Mouse (Mus musculus) midbrain, embryonic 11.5 days (tissue): ENCODE measurements around the gene Lce3d. TPM values are rescaled to one million over a fixed set of nuclear protein-coding genes. Genes with fewer than 3 reads are reported as not detected.

Experiments used
- ATAC-seq: fragments of 200-750 bp; cut with Nextera tagmentation; 2 replicates; pipeline ENCODE4 v1.8.0; 2017; ENCODE audit warnings: moderate TSS enrichment, moderate library complexity; ENCODE audit not compliant: low FRiP score
- DNase-seq: peaks from one replicate; pipeline ENCODE4 v3.0.0; 2015; ENCODE audit warnings: low spot score; ENCODE audit errors: missing footprints
- H3K27ac ChIP-seq: fragments of 300-500 bp; sonication (generic); 2 replicates; pipeline ENCODE4 v1.5.1; 2014; ENCODE audit warnings: low read depth, low read length
- H3K27me3 ChIP-seq: fragments of 300-500 bp; sonication (generic); 2 replicates; pipeline ENCODE4 v1.6.1; 2014; ENCODE audit warnings: mild to moderate bottlenecking, low read length, moderate library complexity, mixed read lengths; ENCODE audit not compliant: control insufficient read depth, insufficient read depth
- H3K36me3 ChIP-seq: fragments of 300-500 bp; sonication (generic); 2 replicates; pipeline ENCODE4 v1.6.1; 2014; ENCODE audit warnings: mild to moderate bottlenecking, low read length, moderate library complexity, mixed read lengths; ENCODE audit not compliant: control insufficient read depth, insufficient read depth
- H3K4me1 ChIP-seq: fragments of 300-500 bp; sonication (generic); 2 replicates; pipeline ENCODE4 v1.6.1; 2014; ENCODE audit warnings: low read length; ENCODE audit not compliant: control insufficient read depth, insufficient read depth
- H3K4me2 ChIP-seq: fragments of 300-500 bp; sonication (generic); 2 replicates; pipeline ENCODE4 v1.6.1; 2014; ENCODE audit warnings: mild to moderate bottlenecking, moderate library complexity
- H3K4me3 ChIP-seq: fragments of 300-500 bp; sonication (generic); 2 replicates; pipeline ENCODE4 v1.5.1; 2014; ENCODE audit warnings: low read depth, low read length
- H3K9ac ChIP-seq: fragments of 300-500 bp; sonication (generic); 2 replicates; pipeline ENCODE4 v1.6.1; 2014; ENCODE audit warnings: low read length
- H3K9me3 ChIP-seq: fragments of 300-500 bp; sonication (generic); 2 replicates; pipeline ENCODE4 v1.6.1; 2016; ENCODE audit warnings: low read length; ENCODE audit not compliant: control insufficient read depth
- WGBS: fragments of 180-500 bp; shearing (Covaris S2); extraction: QIAGEN DNeasy Blood & Tissue Kit; methylation state at CpG from one replicate; pipeline ENCODE4 v1.1.7; 2014; 5-methylcytosine and 5-hydroxymethylcytosine counted together
- polyA plus RNA-seq: library from polyadenylated mRNA; unstranded; fragments of >200 nt; fragmentation: Nextera tagmentation; extraction: Ambion mirVana; gene quantifications from 2 replicates; pipeline ENCODE4 v1.2.1, GENCODE M21; 2014

Lce3d gene
- polyA plus RNA-seq, 1 experiment from 2014 or later, result not detected

DNA sequence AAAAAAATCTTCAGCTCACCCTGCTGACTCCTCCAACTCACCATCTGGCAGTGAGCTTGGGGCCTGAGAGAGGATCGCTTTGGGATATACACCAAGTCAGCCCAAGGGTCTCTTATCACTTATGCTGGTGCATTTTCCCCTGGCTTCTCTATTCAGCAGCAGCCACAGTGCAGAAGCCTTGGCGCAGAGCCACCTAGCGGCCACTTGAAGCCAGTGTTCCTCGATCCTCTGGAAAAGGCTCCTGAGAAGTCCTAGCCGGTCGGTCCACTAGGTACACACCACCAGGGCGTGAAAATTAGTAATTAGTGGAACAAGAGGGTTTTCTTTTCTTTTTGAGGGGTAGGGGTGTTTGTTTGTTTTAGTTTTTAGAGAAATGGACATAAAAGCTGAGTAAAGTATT, 41.5 kb downstream of the Lce3d start:
- H3K9ac ChIP-seq, result no peak overlapping the region
- WGBS, result 9% methylated on average over 7 of the region's 7 CpGs
- no peak overlapping the region for H3K4me2 ChIP-seq
- no peaks in the 10 kb centered on the region for H3K27me3 ChIP-seq
- H3K9me3 ChIP-seq, result no peaks in the 10 kb centered on the region
- no peak overlapping the region for H3K27ac ChIP-seq
- H3K36me3 ChIP-seq, result no peaks in the 10 kb centered on the region
- ATAC-seq (peak; percentile 93), DNase-seq (peak; percentile 93)
- no peak overlapping the region for H3K4me3 ChIP-seq
- H3K4me1 ChIP-seq, result no peaks in the 10 kb centered on the region

DNA sequence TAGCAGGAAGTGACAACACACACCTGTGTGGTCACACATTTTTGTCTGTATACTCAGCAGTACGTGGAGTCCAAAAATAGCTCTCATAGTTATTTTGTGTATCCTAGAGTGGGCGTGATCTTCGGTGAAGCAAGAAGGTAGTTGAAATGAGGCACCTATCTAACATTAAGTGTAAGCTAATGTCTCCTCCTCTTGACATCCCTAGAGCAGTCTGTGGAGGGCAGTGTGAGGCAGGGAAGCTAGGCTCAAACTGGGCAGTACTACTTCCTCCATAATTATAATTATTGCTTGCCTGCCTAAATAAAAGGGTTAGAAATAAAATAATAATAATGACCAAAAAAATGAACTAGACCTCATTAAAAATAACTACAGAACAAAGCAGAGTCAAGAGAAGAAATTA, 43.4 kb downstream of the Lce3d start:
- Histone ChIP-seq H3K4me2 (no peak overlapping the region), H3K36me3 (no peaks in the 10 kb centered on the region), H3K27me3 (no peaks in the 10 kb centered on the region), H3K4me1 (no peaks in the 10 kb centered on the region), H3K9me3 (no peaks in the 10 kb centered on the region), H3K4me3 (no peak overlapping the region), H3K9ac (no peak overlapping the region), H3K27ac (no peak overlapping the region)
- ATAC-seq, result no peak
- DNase-seq, result no peak
- WGBS, result 81% methylated on average over 3 of the region's 3 CpGs

DNA sequence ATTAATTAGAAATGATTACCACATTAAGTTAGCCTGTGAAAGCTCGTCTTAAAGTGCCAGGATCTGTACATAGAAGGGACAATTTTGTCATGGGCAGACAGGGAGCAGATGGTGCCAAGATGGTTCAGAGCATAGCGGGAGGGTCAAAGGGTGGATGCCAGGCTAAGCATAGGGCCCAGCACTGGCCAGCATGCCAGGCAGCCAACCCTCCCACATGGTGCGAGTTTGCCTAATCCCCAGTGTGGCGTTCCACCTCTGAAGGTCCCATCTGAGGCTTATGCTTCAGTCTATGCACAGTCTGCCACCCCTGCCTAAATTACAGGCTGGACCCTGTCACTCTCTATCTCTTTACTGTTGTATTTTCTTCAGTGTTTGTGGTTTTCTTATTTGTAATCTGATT, 45.7 kb downstream of the Lce3d start:
- no peaks in the 10 kb centered on the region for H3K36me3 ChIP-seq
- no peak for ATAC-seq
- WGBS, result 72% methylated on average over 4 of the region's 4 CpGs

More for the DNA sequence above, 45.7 kb downstream of the Lce3d start:
- Histone ChIP-seq H3K4me1 (no peaks in the 10 kb centered on the region), H3K4me3 (no peak overlapping the region), H3K4me2 (no peak overlapping the region), H3K9me3 (no peaks in the 10 kb centered on the region), H3K27me3 (no peaks in the 10 kb centered on the region), H3K27ac (no peak overlapping the region), H3K9ac (no peak overlapping the region)
- DNase-seq, result no peak

Other genes starting within 250 kb of the Lce3d start
- not detected in 2 replicates for gene Lce1e, start 248.3 kb upstream of the Lce3d start, polyA plus RNA-seq
- not detected in 2 replicates for gene Lce1f, start 237.0 kb upstream of the Lce3d start, polyA plus RNA-seq
- not detected in 2 replicates for gene Gm38119, start 218.3 kb upstream of the Lce3d start, polyA plus RNA-seq
- not detected in 2 replicates for gene Lce1g, start 205.1 kb upstream of the Lce3d start, polyA plus RNA-seq
- gene Lce1h, start 192.3 kb upstream of the Lce3d start, polyA plus RNA-seq, result not detected in 2 replicates
- not detected in 2 replicates for gene Lce1i, start 178.5 kb upstream of the Lce3d start, polyA plus RNA-seq
- not detected in 2 replicates for gene Lce1j, start 166.9 kb upstream of the Lce3d start, polyA plus RNA-seq
- not detected in 2 replicates for gene Lce1k, start 149.5 kb upstream of the Lce3d start, polyA plus RNA-seq
- not detected in 2 replicates for gene Kprp, start 130.1 kb upstream of the Lce3d start, polyA plus RNA-seq
- gene Lce1l, start 106.1 kb upstream of the Lce3d start, polyA plus RNA-seq, result not detected in 2 replicates
- gene 2310050C09Rik, start 87.2 kb upstream of the Lce3d start, polyA plus RNA-seq, result not detected in 2 replicates
- gene Lce3a, start 31.2 kb upstream of the Lce3d start, polyA plus RNA-seq, result not detected in 2 replicates
- not detected in 2 replicates for gene Lce3b, start 24.4 kb upstream of the Lce3d start, polyA plus RNA-seq
- gene Lce3c, start 12.9 kb upstream of the Lce3d start, polyA plus RNA-seq, result not detected in 2 replicates
- not detected in 2 replicates for gene Lce3e, start 9.7 kb downstream of the Lce3d start, polyA plus RNA-seq
- gene Lce3f, start 34.8 kb downstream of the Lce3d start, polyA plus RNA-seq, result not detected in 2 replicates
- 0.19 and 0.63 TPM in 2 replicates for gene Crct1, start 58.3 kb downstream of the Lce3d start, polyA plus RNA-seq
- not detected in 2 replicates for gene Lce1m, start 61.7 kb downstream of the Lce3d start, polyA plus RNA-seq
- gene Gm4858, start 111.4 kb downstream of the Lce3d start, polyA plus RNA-seq, result not detected in 2 replicates
- gene Crnn, start 187.4 kb downstream of the Lce3d start, polyA plus RNA-seq, result not detected in 2 replicates
- gene Flg2, start 239.9 kb downstream of the Lce3d start, polyA plus RNA-seq, result not detected in 2 replicates